In the genomic region with DNA sequence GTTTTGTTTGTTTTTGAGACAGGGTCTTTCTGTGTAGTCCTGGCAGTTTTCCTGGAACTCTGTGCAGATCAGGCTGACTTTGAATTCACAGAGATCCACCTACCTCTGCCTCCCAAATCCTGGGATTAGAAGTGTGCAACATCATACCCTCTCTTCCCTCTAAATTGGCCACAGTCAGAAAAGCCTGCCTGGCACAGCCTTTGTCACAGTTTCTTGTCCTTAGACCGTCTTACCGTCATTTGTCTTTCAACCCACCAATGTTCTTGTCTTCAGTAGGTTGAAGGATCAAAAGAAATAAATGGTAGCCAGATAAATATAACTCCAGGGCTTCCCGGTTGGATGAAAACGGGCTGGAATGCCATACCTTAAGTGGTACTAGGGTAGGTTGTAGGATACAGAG, we compare ENCODE assay signal across 16 mouse cellular contexts. TPM values are rescaled to one million over a fixed set of nuclear protein-coding genes. Genes with fewer than 3 reads are reported as not detected.
DNase-seq lines count a peak whose midpoint lies in the region; TF ChIP-seq lines count a peak whose summit lies in the region.
"Had no signal": no experiment of that assay in that cellular context is flagged by ENCODE, and none has a peak within 500 bp of the region (broad histone marks: within the 10 kb centered on the region; RNA-seq: fewer than 3 reads in every experiment).

No protein-coding gene starts in this region.

- no peak for DNase-seq in gastrocnemius, adult 2 months
- DNase-seq in gastrocnemius, adult 18-20 months (ENCODE audit: low spot score) = no peak
- DNase-seq in fat pad, adult 2 months (ENCODE audit: extremely low read depth, low read depth, low spot score) = peak; percentile 96
- no peak for DNase-seq in heart, postnatal 10 days
- DNase-seq: adrenal gland, adult 2 months; adrenal gland, adult 8-10 months; adrenal gland, postnatal 10 days; adrenal gland, postnatal 14 days; adrenal gland, postnatal 25 days; adrenal gland, postnatal 36 days; B cell, adult 2 months; cerebellum, adult 11 months; cerebellum, adult 11-12 months; cerebellum, adult 18-20 months had no signal

- peak overlapping the region; percentile 85 for H3K27ac ChIP-seq in gastrocnemius, adult 2 months

- H3K4me3 ChIP-seq in gastrocnemius, adult 2 months = no peak overlapping the region

- intact Hi-C loops in gastrocnemius, adult 2 months (cut with DNase I) = loop anchor here (1.0 to 5.0 kb wide), 2 partner anchors 28 to 33 kb away; a partner anchor contains a TSS
- intact Hi-C loops in heart, postnatal 10 days (cut with DNase I) = no loop called here

- TF ChIP-seq CTCF in gastrocnemius, adult 2 months (IDR thresholded peaks at IDR 0.05) = no peak

RNA-seq across cellular contexts. Expression of a gene that starts 5.3 kb away (rescaled TPM):
- not detected for total RNA-seq in gastrocnemius, adult 2 months (2021)
- total RNA-seq in gastrocnemius, adult 18-20 months (2021) = not detected
- not detected for total RNA-seq in heart, postnatal 10 days (2021)
- total RNA-seq: adrenal gland, adult 18-20 months; adrenal gland, adult 2 months; adrenal gland, adult 8-10 months; adrenal gland, postnatal 14 days; adrenal gland, postnatal 25 days; adrenal gland, postnatal 36 days; adrenal gland, postnatal 4 days had no signal

RNA-seq across cellular contexts. Expression of a gene that starts 5.7 kb away (rescaled TPM):
- 10 to 100 TPM; 10.8 to 11.1 TPM for total RNA-seq in gastrocnemius, adult 2 months (2021)
- 10 to 100 TPM; 11.6 to 17.7 TPM for total RNA-seq in gastrocnemius, adult 18-20 months (2021)
- 10 to 100 TPM; 18.0 to 18.4 TPM for total RNA-seq in heart, postnatal 10 days (2021)

RNA-seq across cellular contexts. Expression of a gene that starts 28.5 kb away (rescaled TPM):
- total RNA-seq in gastrocnemius, adult 2 months (2021) = 100 to 1,000 TPM; 155 to 159 TPM
- total RNA-seq in gastrocnemius, adult 18-20 months (2021) = 100 to 1,000 TPM; 150 to 177 TPM
- total RNA-seq in heart, postnatal 10 days (2021) = 100 to 1,000 TPM; 116 to 121 TPM
